Mouse (Mus musculus): Measurements from ENCODE around the gene Ccnf. TPM values are rescaled to one million over a fixed set of nuclear protein-coding genes. Genes with fewer than 3 reads are reported as not detected.

Gene Ccnf
- total and polyA plus RNA-seq, 3 experiments: 26.4 to 60.7 (median 40.1) TPM

DNA sequence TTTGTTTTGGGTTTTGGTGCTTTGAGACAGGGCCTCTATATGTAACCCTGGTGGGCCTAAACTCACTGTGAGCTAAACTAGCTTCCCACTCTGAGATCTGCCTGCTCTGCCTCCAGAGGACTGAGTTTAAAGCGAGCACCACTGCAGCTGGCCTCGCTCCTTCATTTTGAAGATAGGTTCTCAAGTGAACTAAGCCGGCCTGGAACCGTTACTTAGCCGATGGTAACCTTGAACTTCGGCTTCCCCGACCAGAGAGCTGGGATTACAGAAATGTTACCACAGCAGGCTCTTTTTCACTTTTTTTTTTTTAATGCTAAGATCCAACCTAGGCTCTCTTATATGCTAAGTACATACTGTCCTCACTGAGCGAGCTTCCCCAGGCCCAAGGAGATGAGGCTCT, 58.0 kb downstream of the Ccnf start:
- in situ Hi-C loops (cut with MboI; ENCODE audit: low pct_ligation_motif_present, low pct_unique_long_range_greater_than_20kb, low sequenced_read_pairs): no loop called here

GRCm38 (mm10) chr17:24192848-24193247, 58.4 kb downstream of the Ccnf start:
- TF ChIP-seq SIN3A (IDR thresholded peaks at IDR 0.05; ENCODE audit: low read length) (no peak), CHD1 (IDR thresholded peaks at IDR 0.05; ENCODE audit: low read depth, low read length) (no peak), TBP (conservative IDR thresholded peaks at IDR 0.05; ENCODE audit: low read depth, low read length) (no peak), UBTF (IDR thresholded peaks at IDR 0.05; ENCODE audit: low read depth, low read length) (no peak), ZNF384 (IDR thresholded peaks at IDR 0.05; ENCODE audit: low read depth, low read length) (no peak), POLR2A (IDR thresholded peaks at IDR 0.05; ENCODE audit: low read depth, low read length) (no peak), ZKSCAN1 (IDR thresholded peaks at IDR 0.05; ENCODE audit: borderline replicate concordance, low read depth, low read length) (no peak), NELFE (IDR thresholded peaks at IDR 0.05; ENCODE audit: low read depth, low read length) (no peak), HCFC1 (IDR thresholded peaks at IDR 0.05; ENCODE audit: low read depth, low read length) (no peak), MEF2A (IDR thresholded peaks at IDR 0.05; ENCODE audit: borderline replicate concordance, low read depth, low read length) (no peak), GABPA (IDR thresholded peaks at IDR 0.05; ENCODE audit: insufficient replicate concordance, low read depth, low read length) (no peak), PAX5 (IDR thresholded peaks at IDR 0.05; ENCODE audit: low read length) (no peak), KAT2A (IDR thresholded peaks at IDR 0.05; ENCODE audit: insufficient replicate concordance, low read length) (no peak), ZMIZ1 (IDR thresholded peaks at IDR 0.05; ENCODE audit: low read depth, low read length) (no peak), ETS1 (conservative IDR thresholded peaks at IDR 0.05; ENCODE audit: low read depth, low read length) (no peak), JUN (IDR thresholded peaks at IDR 0.05; ENCODE audit: insufficient read depth, low read depth, low read length) (no peak), MAX (IDR thresholded peaks at IDR 0.05; ENCODE audit: low read length) (no peak), USF1 (IDR thresholded peaks at IDR 0.05; ENCODE audit: low read depth, low read length) (no peak)

More for the DNA sequence above, 58.0 kb downstream of the Ccnf start:
- H3K4me1 ChIP-seq (ENCODE audit: control insufficient read depth in 1 of 2, insufficient read depth in 2 of 2): peaks cover 10 to 37% of the 10 kb centered on the region in 2 experiments
- H3K9ac ChIP-seq (ENCODE audit: insufficient read depth, low read depth): no peak overlapping the region
- dilution Hi-C loops (cut with MboI; ENCODE audit: extremely low pct_ligation_motif_present, extremely low pct_unique_long_range_greater_than_20kb, low sequenced_read_pairs): no loop called here
- no peak for DNase-seq (ENCODE audit: extremely low read depth)
- H3K27ac ChIP-seq (ENCODE audit: insufficient read depth, low read depth): no peak overlapping the region
- no peaks in the 10 kb centered on the region for H3K9me3 ChIP-seq (replicated peaks; ENCODE audit: low read length)
- H3K36me3 ChIP-seq (replicated peaks in 1 of 2; ENCODE audit: control insufficient read depth in 1 of 2, insufficient read depth in 1 of 2, low read length in 1 of 2): peaks cover 0 to 31% of the 10 kb centered on the region in 2 experiments
- no peaks in the 10 kb centered on the region for H3K27me3 ChIP-seq (replicated peaks)
- H3K79me2 ChIP-seq (replicated peaks; ENCODE audit: control insufficient read depth, extremely low read depth, insufficient read depth, poor library complexity, severe bottlenecking): no peaks in the 10 kb centered on the region
- no peak overlapping the region for H3K4me2 ChIP-seq (ENCODE audit: insufficient read depth, low read depth, poor library complexity, severe bottlenecking)
- TF ChIP-seq CHD1 (IDR thresholded peaks at IDR 0.05; ENCODE audit: low read depth, low read length) (no peak), MYC (IDR thresholded peaks at IDR 0.05; ENCODE audit: low read depth, low read length) (no peak), MAX (IDR thresholded peaks at IDR 0.05; ENCODE audit: low read length) (no peak), POLR2A (IDR thresholded peaks at IDR 0.05; ENCODE audit: low read depth, low read length) (no peak), HCFC1 (IDR thresholded peaks at IDR 0.05; ENCODE audit: low read depth, low read length) (no peak), RCOR1 (conservative IDR thresholded peaks at IDR 0.05; ENCODE audit: low read depth, low read length) (no peak), KAT2A (IDR thresholded peaks at IDR 0.05; ENCODE audit: insufficient replicate concordance, low read length) (no peak), TCF12 (IDR thresholded peaks at IDR 0.05; ENCODE audit: low read depth, low read length) (no peak), RAD21 (IDR thresholded peaks at IDR 0.05; ENCODE audit: low read depth, low read length) (no peak), ZNF384 (IDR thresholded peaks at IDR 0.05; ENCODE audit: low read depth, low read length) (no peak)
- H3K4me3 ChIP-seq (replicated peaks in 1 of 3; ENCODE audit: low read depth in 2 of 3, low read length in 2 of 3, poor library complexity in 1 of 3): no peak overlapping the region

More at GRCm38 (mm10) chr17:24192848-24193247, 58.4 kb downstream of the Ccnf start:
- dilution Hi-C loops (cut with MboI; ENCODE audit: extremely low pct_ligation_motif_present, extremely low pct_unique_long_range_greater_than_20kb, low sequenced_read_pairs) (no loop called here), in situ Hi-C loops (cut with MboI; ENCODE audit: low pct_ligation_motif_present, low pct_unique_long_range_greater_than_20kb, low sequenced_read_pairs) (no loop called here)
- no peak overlapping the region for H3K9ac ChIP-seq (ENCODE audit: insufficient read depth, low read depth)
- no peaks in the 10 kb centered on the region for H3K27me3 ChIP-seq (replicated peaks)
- H3K36me3 ChIP-seq (replicated peaks in 1 of 2; ENCODE audit: control insufficient read depth in 1 of 2, insufficient read depth in 1 of 2, low read length in 1 of 2): peaks cover 0 to 30% of the 10 kb centered on the region in 2 experiments
- no peak overlapping the region for H3K4me3 ChIP-seq (replicated peaks in 1 of 3; ENCODE audit: low read depth in 2 of 3, low read length in 2 of 3, poor library complexity in 1 of 3)
- DNase-seq (ENCODE audit: extremely low read depth): no peak
- H3K4me1 ChIP-seq (ENCODE audit: control insufficient read depth in 1 of 2, insufficient read depth in 2 of 2): peaks cover 10 to 37% of the 10 kb centered on the region in 2 experiments
- no peaks in the 10 kb centered on the region for H3K79me2 ChIP-seq (replicated peaks; ENCODE audit: control insufficient read depth, extremely low read depth, insufficient read depth, poor library complexity, severe bottlenecking)
- H3K4me2 ChIP-seq (ENCODE audit: insufficient read depth, low read depth, poor library complexity, severe bottlenecking): no peak overlapping the region
- no peak overlapping the region for H3K27ac ChIP-seq (ENCODE audit: insufficient read depth, low read depth)
- no peaks in the 10 kb centered on the region for H3K9me3 ChIP-seq (replicated peaks; ENCODE audit: low read length)
